ENCODE assay signal across 19 mouse cellular contexts in genomic region chrX:105946357-105946756, GRCm38 (mm10).
"Had no signal": no experiment of that assay in that cellular context is flagged by ENCODE, and none has a peak within 500 bp of the region (broad histone marks: within the 10 kb centered on the region; RNA-seq: fewer than 3 reads in every experiment).

No protein-coding gene starts in this region.

- H3K4me2 ChIP-seq: limb, embryonic 12.5 days; limb, embryonic 15.5 days; liver, embryonic 11.5 days; lung, embryonic 15.5 days; midbrain, embryonic 11.5 days had no signal

- H3K27me3 ChIP-seq: limb, embryonic 12.5 days; limb, embryonic 15.5 days; lung, embryonic 15.5 days had no signal

- H3K4me1 ChIP-seq: limb, embryonic 12.5 days; limb, embryonic 15.5 days; lung, embryonic 15.5 days had no signal

- H3K9ac ChIP-seq: limb, embryonic 12.5 days; limb, embryonic 15.5 days; liver, embryonic 14.5 days; liver, postnatal 0 days; lung, embryonic 15.5 days had no signal

- ATAC-seq: liver, postnatal 0 days had no signal

- H3K4me3 ChIP-seq: limb, embryonic 12.5 days; limb, embryonic 15.5 days; lung, embryonic 15.5 days had no signal

- DNase-seq: kidney, adult 9 months; kidney, postnatal 14 days; kidney, postnatal 4 days; left cerebral cortex, postnatal 4 days; liver, postnatal 0 days; lung, postnatal 14 days; midbrain, embryonic 14.5 days; right cerebral cortex, postnatal 14 days; right cerebral cortex, postnatal 4 days; thymus, adult 2 months; thymus, postnatal 14 days; thymus, postnatal 4 days had no signal

- H3K36me3 ChIP-seq: limb, embryonic 12.5 days; limb, embryonic 15.5 days; lung, embryonic 15.5 days had no signal

- H3K27ac ChIP-seq: limb, embryonic 12.5 days; limb, embryonic 15.5 days; liver, embryonic 14.5 days; lung, embryonic 15.5 days; stomach, postnatal 0 days had no signal

- H3K9me3 ChIP-seq: limb, embryonic 12.5 days; limb, embryonic 15.5 days; lung, embryonic 15.5 days had no signal
